Mouse (Mus musculus) stomach, embryonic 14.5 days (tissue): ENCODE results near the gene Atoh8. TPM values are rescaled to one million over a fixed set of nuclear protein-coding genes. Genes with fewer than 3 reads are reported as not detected.

ENCODE experiments used
- ATAC-seq: fragments of 200-750 bp; cut with Nextera tagmentation; 2 replicates; pipeline ENCODE4 v1.8.0; 2017; ENCODE audit warnings: low read depth, moderate TSS enrichment; ENCODE audit not compliant: insufficient number of reproducible peaks, insufficient read depth, low FRiP score
- H3K27ac ChIP-seq: fragments of 300-500 bp; sonication (generic); 2 replicates; pipeline ENCODE4 v1.5.1; 2014; ENCODE audit warnings: mild to moderate bottlenecking, low read length, moderate library complexity, mixed read lengths
- H3K27me3 ChIP-seq: fragments of 300-500 bp; sonication (generic); 2 replicates; pipeline ENCODE4 v1.6.1; 2014; ENCODE audit warnings: low read length, control low read depth, mixed read lengths; ENCODE audit not compliant: control insufficient read depth, insufficient read depth
- H3K36me3 ChIP-seq: fragments of 300-500 bp; sonication (generic); 2 replicates; pipeline ENCODE4 v1.6.1; 2014; ENCODE audit warnings: mild to moderate bottlenecking, control low read depth, low read length, moderate library complexity, mixed read lengths; ENCODE audit not compliant: control insufficient read depth, insufficient read depth
- H3K4me1 ChIP-seq: fragments of 300-500 bp; sonication (generic); 2 replicates; pipeline ENCODE4 v1.6.1; 2014; ENCODE audit warnings: low read length, control low read depth, mixed read lengths; ENCODE audit not compliant: control insufficient read depth, insufficient read depth
- H3K4me2 ChIP-seq: fragments of 300-500 bp; sonication (generic); replicated peaks from 2 replicates; pipeline ENCODE4 v1.6.1; 2014; ENCODE audit warnings: low read depth, low read length, control low read depth
- H3K4me3 ChIP-seq: fragments of 300-500 bp; sonication (generic); 2 replicates; pipeline ENCODE4 v1.5.1; 2014; ENCODE audit warnings: low read depth, low read length, control low read depth
- H3K9ac ChIP-seq: fragments of 300-500 bp; sonication (generic); replicated peaks from 2 replicates; pipeline ENCODE4 v1.6.1; 2014; ENCODE audit warnings: low read depth, mild to moderate bottlenecking, control low read depth, low read length, moderate library complexity, mixed read lengths
- H3K9me3 ChIP-seq: fragments of 300-500 bp; sonication (generic); 2 replicates; pipeline ENCODE4 v1.6.1; 2016; ENCODE audit warnings: low read depth, low read length, control low read depth; ENCODE audit not compliant: control insufficient read depth
- WGBS: fragments of 180-500 bp; shearing (Covaris S2); extraction: QIAGEN DNeasy Blood & Tissue Kit; methylation state at CpG from one replicate; pipeline ENCODE4 v1.1.7; 2014; 5-methylcytosine and 5-hydroxymethylcytosine counted together
- polyA plus RNA-seq: library from polyadenylated mRNA; unstranded; fragments of >200 nt; fragmentation: Nextera tagmentation; extraction: Ambion mirVana; gene quantifications from 2 replicates; pipeline ENCODE4 v1.2.1, GENCODE M21; 2014

Gene Atoh8
- polyA plus RNA-seq, 1 experiment from 2014 or later: 9.9 TPM

DNA sequence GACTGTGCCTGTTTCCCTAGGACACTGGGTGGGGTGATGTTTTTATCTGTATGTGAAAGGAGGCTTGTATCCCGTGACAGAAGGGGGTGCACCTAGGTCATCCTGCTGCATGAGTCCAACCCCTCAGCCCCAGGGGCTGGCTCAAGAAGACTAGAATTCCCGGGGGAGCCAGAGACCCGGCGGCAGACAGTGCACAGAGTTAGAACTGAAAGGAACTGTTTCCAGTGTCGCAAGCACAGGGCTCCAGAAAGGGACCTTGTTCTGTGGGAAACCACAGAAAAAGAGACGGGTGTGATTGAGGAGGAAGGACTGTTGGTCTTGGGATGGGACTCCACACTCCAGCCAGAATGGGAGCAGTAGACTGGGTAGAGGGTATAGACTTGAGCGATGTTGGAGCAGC lies 30.5 kb downstream of the Atoh8 start:
- Histone ChIP-seq H3K36me3 (peaks cover 2% of the 10 kb centered on the region; the same call in 1 of the 2 replicates), H3K4me3 (no peak overlapping the region), H3K27me3 (no peaks in the 10 kb centered on the region), H3K9me3 (no peaks in the 10 kb centered on the region), H3K27ac (no peak overlapping the region), H3K4me1 (peaks cover 16% of the 10 kb centered on the region; the same call in 1 of the 2 replicates), H3K9ac (no peak overlapping the region), H3K4me2 (no peak overlapping the region)
- no peak for ATAC-seq
- 79% methylated on average over 7 of the region's 7 CpGs for WGBS

DNA sequence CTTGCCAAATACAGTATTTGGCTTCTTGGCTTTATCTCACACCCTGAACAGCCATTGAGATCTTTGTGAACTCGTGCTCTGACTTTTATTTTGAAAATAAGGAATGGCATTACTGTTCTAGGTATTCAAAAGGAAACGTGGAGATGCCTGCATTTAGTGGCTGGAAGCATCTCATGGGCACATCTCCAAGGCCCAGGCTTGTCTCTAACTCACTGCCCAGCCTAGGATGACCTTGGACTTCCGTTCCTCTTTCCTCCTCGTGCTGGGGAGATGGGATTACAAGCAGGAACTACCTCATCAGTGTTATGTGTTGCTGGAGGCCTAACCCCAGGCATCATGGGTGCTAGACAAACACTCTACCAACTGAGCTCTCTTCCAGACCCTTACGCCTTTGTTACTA lies 32.1 kb downstream of the Atoh8 start:
- H3K27me3 ChIP-seq: no peaks in the 10 kb centered on the region
- no peaks in the 10 kb centered on the region for H3K9me3 ChIP-seq
- H3K27ac ChIP-seq: no peak overlapping the region
- WGBS: 74% methylated on average over 5 of the region's 5 CpGs
- peaks cover 16% of the 10 kb centered on the region; the same call in 1 of the 2 replicates for H3K4me1 ChIP-seq
- H3K4me2 ChIP-seq: no peak overlapping the region
- no peak overlapping the region for H3K4me3 ChIP-seq
- no peak for ATAC-seq
- peaks cover 2% of the 10 kb centered on the region; the same call in 1 of the 2 replicates for H3K36me3 ChIP-seq
- H3K9ac ChIP-seq: no peak overlapping the region

DNA sequence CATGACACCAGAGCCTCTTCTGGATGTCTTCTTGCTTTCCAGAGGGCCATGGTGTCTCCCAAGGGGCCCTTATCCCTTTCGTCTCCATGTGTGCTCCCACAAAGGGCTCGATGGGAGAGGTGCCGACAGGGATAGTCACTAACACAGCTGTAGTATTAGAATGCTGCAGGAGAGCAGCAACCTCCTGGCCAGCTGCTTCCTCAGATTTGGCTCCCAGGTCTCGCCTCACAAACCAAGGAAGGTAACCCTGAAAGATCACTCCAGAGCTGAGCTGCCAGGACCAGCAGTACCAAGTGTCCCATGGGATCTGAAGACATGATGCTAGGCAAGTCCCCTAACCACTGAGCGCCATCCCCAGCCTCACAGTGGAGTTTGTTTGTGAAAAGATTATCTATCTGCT lies 32.6 kb downstream of the Atoh8 start:
- peaks cover 16% of the 10 kb centered on the region; the same call in 1 of the 2 replicates for H3K4me1 ChIP-seq
- no peak overlapping the region for H3K4me3 ChIP-seq
- WGBS: 79% methylated on average over 5 of the region's 5 CpGs
- H3K4me2 ChIP-seq: no peak overlapping the region
- no peaks in the 10 kb centered on the region for H3K9me3 ChIP-seq
- peaks cover 2% of the 10 kb centered on the region; the same call in 1 of the 2 replicates for H3K36me3 ChIP-seq
- no peak for ATAC-seq
- H3K27me3 ChIP-seq: no peaks in the 10 kb centered on the region
- no peak overlapping the region for H3K27ac ChIP-seq
- no peak overlapping the region for H3K9ac ChIP-seq

DNA sequence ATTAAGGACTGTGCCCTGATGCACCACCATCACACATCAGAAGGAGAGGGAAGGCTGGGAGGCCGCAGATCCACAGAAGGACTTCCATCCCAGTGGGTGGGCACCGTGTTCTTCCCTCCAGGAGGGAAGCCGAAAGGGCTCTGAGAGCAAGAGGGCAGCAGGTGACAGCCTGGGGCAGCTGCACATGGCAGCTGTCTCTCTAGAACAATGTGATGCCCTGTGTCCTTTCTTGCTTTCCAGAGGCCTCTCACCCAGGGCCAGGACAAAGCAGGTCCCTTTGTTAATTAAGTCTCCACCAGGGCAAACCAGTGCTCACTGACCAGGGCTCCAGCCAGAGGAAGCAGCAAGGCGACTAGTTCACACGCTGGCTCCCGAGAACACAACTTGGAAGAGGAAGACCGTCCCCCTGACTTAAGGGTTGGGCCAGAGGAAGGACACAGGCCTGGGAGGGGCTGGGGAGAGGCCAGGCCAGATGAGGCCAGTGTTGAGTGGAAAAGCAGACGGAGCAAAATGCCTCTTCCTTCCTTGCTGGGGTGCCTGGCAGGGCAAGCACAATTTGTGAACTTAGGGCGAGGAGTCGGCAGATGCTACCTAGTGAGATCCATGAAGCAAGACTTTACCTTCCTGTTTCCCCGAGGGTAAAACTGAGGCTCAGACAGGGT lies 34.7 kb downstream of the Atoh8 start:
- Histone ChIP-seq H3K27ac (no peak overlapping the region; the same call in 1 of the 2 replicates), H3K4me3 (no peak overlapping the region), H3K9me3 (no peaks in the 10 kb centered on the region; the same call in 1 of the 2 replicates), H3K36me3 (no peaks in the 10 kb centered on the region; the same call in 1 of the 2 replicates), H3K4me1 (peaks cover 16% of the 10 kb centered on the region; the same call in 1 of the 2 replicates), H3K9ac (no peak overlapping the region; the same call in 1 of the 2 replicates), H3K27me3 (no peaks in the 10 kb centered on the region), H3K4me2 (no peak overlapping the region)
- ATAC-seq: 0 out of 2 replicates have a peak, but pooled peaks have one; percentile 30
- 53% methylated on average over 11 of the region's 11 CpGs for WGBS

DNA sequence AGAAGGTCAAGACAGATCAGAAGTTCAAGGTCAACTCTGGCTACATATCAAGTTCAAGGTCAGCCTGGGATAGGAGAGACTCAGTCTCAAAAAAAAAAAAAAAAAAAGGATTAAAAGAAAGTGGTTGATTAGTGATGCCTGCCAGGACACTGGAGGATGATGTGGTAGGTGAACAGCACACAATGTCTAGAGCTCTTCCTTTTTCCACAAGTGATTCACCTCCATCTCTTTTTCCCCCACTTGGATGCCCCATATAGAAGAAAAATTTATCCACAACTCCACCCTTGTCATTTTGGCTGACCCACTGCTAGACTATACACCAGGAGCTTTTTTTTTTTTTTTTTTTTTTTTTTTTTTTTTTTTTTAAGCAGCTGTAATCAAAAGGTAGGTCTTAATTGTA lies 37.9 kb downstream of the Atoh8 start:
- no peak for ATAC-seq
- Histone ChIP-seq H3K9me3 (no peaks in the 10 kb centered on the region; the same call in 1 of the 2 replicates), H3K4me1 (peaks cover 11% of the 10 kb centered on the region; the same call in 1 of the 2 replicates), H3K9ac (no peak overlapping the region), H3K27me3 (no peaks in the 10 kb centered on the region), H3K36me3 (no peaks in the 10 kb centered on the region), H3K4me3 (no peak overlapping the region), H3K4me2 (no peak overlapping the region), H3K27ac (no peak overlapping the region)

DNA sequence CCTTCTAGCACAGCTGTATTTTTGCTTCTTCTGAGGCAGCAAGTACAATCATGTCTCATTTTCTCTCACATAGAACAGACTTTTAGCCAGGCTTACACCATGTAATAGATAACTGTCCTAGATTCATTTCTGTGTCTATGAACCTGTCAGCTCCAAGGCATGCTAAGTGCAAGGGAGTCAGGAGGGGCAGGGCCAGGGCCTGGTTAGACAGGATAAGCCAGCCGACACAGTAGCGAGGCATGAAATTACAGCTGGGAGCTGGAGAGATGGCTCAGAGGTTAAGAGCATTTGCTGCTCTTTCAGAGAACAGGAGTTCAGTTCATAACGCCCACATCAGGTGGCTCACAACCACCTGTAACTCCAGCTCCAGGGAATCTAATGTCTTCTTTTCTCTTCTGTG lies 38.7 kb downstream of the Atoh8 start:
- Histone ChIP-seq H3K4me2 (no peak overlapping the region), H3K9me3 (no peaks in the 10 kb centered on the region; the same call in 1 of the 2 replicates), H3K4me1 (peaks cover 11% of the 10 kb centered on the region; the same call in 1 of the 2 replicates), H3K9ac (no peak overlapping the region), H3K27ac (no peak overlapping the region), H3K36me3 (no peaks in the 10 kb centered on the region), H3K4me3 (no peak overlapping the region), H3K27me3 (no peaks in the 10 kb centered on the region)
- ATAC-seq: no peak
- 61% methylated on average over 3 of the region's 3 CpGs for WGBS

DNA sequence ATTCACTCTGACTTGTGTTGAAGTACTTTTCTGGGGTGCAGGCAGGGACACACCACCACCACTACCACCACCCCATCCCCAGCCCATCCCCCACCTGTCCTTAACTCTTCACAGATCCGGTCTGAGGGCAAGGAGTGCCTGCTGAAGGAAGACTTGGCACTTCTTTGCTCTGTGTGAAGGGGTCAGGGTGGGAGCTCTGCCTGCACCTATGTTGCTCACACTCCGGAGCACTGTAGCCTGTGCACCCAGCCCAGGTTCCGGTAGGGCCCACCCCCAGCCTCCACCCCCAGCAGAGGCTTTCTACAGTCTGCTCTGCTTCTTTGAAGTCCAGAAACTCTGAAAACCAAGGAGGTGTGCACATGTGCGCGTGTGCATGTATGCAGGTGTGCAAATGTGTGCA lies 44.8 kb downstream of the Atoh8 start:
- no peaks in the 10 kb centered on the region for H3K36me3 ChIP-seq
- no peak overlapping the region for H3K27ac ChIP-seq
- no peaks in the 10 kb centered on the region for H3K27me3 ChIP-seq
- peaks cover 19% of the 10 kb centered on the region; the same call in 1 of the 2 replicates for H3K4me1 ChIP-seq
- H3K4me3 ChIP-seq: no peak overlapping the region
- H3K4me2 ChIP-seq: no peak overlapping the region
- no peak overlapping the region for H3K9ac ChIP-seq
- no peaks in the 10 kb centered on the region for H3K9me3 ChIP-seq
- no peak for ATAC-seq
- 53% methylated on average over 5 of the region's 5 CpGs for WGBS

DNA sequence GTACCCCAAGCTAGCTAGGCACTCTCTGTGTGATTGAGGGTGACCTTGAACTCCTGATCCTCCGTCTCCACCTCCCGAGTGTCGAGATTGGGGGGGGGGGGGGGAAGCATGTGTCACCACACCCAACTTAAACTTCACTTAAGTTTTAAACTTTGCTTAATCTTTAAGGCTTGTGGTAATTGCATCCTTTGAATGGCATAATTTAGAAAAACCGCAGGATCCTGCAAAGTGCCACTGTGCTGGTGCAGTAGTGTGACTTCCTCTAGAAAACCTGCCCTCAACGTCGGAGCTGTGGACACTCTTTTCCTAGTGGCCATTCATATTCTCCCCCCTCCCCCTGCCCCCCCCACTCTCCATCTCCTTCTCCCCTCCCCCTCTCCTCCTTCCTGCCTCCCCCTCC lies 45.3 kb downstream of the Atoh8 start:
- no peaks in the 10 kb centered on the region for H3K27me3 ChIP-seq
- H3K4me2 ChIP-seq: no peak overlapping the region
- 16% methylated on average over 6 of the region's 6 CpGs for WGBS
- no peak overlapping the region for H3K9ac ChIP-seq
- no peaks in the 10 kb centered on the region for H3K36me3 ChIP-seq
- H3K4me1 ChIP-seq: peaks cover 19% of the 10 kb centered on the region; the same call in 1 of the 2 replicates
- H3K27ac ChIP-seq: no peak overlapping the region
- H3K4me3 ChIP-seq: no peak overlapping the region
- no peaks in the 10 kb centered on the region for H3K9me3 ChIP-seq
- ATAC-seq: no peak
